Mouse (Mus musculus) small intestine, adult 2 months (tissue): ENCODE measurements around the gene Zfp78. TPM values are rescaled to one million over a fixed set of nuclear protein-coding genes. Genes with fewer than 3 reads are reported as not detected.

Experiments used
- H3K27ac ChIP-seq: fragments of 200-500 bp; 2 replicates; pipeline ENCODE4 v1.5.1; 2012; ENCODE audit warnings: low read depth, low read length, control low read depth, inconsistent platforms; ENCODE audit not compliant: insufficient read depth
- H3K27me3 ChIP-seq: fragments of 200-500 bp; 2 replicates; pipeline ENCODE4 v1.6.1; 2012; ENCODE audit warnings: mild to moderate bottlenecking, moderate library complexity, low read length, inconsistent platforms; ENCODE audit not compliant: control insufficient read depth, insufficient read depth
- H3K36me3 ChIP-seq: fragments of 200-500 bp; 2 replicates; pipeline ENCODE4 v1.6.1; 2012; ENCODE audit warnings: mild to moderate bottlenecking, low read length, control low read depth, inconsistent platforms; ENCODE audit not compliant: control insufficient read depth, insufficient read depth
- H3K4me1 ChIP-seq: fragments of 200-500 bp; 2 replicates; pipeline ENCODE4 v1.6.1; 2012; ENCODE audit warnings: low read length, inconsistent platforms, mixed read lengths; ENCODE audit not compliant: control insufficient read depth, insufficient read depth, insufficient read length
- H3K4me3 ChIP-seq: fragments of 200-500 bp; 2 replicates; pipeline ENCODE4 v1.5.1; 2012; ENCODE audit warnings: low read depth, mild to moderate bottlenecking, control low read depth, inconsistent platforms, low read length, moderate library complexity
- CTCF ChIP-seq: fragments of 200-500 bp; IDR thresholded peaks from 2 replicates; pipeline ENCODE4 v1.5.1; 2012; ENCODE audit warnings: low read depth, mild to moderate bottlenecking, control low read depth, inconsistent platforms, low read length, moderate library complexity, mixed read lengths; ENCODE audit not compliant: insufficient replicate concordance, insufficient read length; ENCODE audit errors: extremely low read depth
- POLR2A ChIP-seq: fragments of 200-500 bp; IDR thresholded peaks from 2 replicates; pipeline ENCODE4 v1.6.1; 2012; ENCODE audit warnings: low read depth, mild to moderate bottlenecking, control low read depth, inconsistent platforms, low read length, moderate library complexity
- WGBS: fragments of 180-500 bp; shearing (Covaris S2); methylation state at CpG from one replicate; pipeline ENCODE4 v1.1.7; 2018; 5-methylcytosine and 5-hydroxymethylcytosine counted together
- polyA plus RNA-seq: library from polyadenylated mRNA; depleted of rRNA; stranded (reverse); fragments of >200 nt; gene quantifications from 2 replicates; pipeline ENCODE4 v1.2.3, GENCODE M21; 2012; rRNA removed

The Zfp78 gene
- polyA plus RNA-seq, 1 experiment, result 0.03 TPM

GRCm38 (mm10) chr7:6429381-6429780, 66.3 kb downstream of the Zfp78 start:
- 86% methylated on average over 3 of the region's 3 CpGs for WGBS
- H3K36me3 ChIP-seq, result no peaks in the 10 kb centered on the region

GRCm38 (mm10) chr7:6430342-6430741, 67.3 kb downstream of the Zfp78 start:
- peak; percentile 59; the same call in 1 of the 2 replicates for TF ChIP-seq CTCF
- no peak for TF ChIP-seq POLR2A

More at GRCm38 (mm10) chr7:6429381-6429780, 66.3 kb downstream of the Zfp78 start:
- H3K4me3 ChIP-seq, result no peak overlapping the region
- no peaks in the 10 kb centered on the region for H3K4me1 ChIP-seq
- no peaks in the 10 kb centered on the region for H3K27me3 ChIP-seq
- TF ChIP-seq CTCF (no peak), POLR2A (no peak)
- no peak overlapping the region for H3K27ac ChIP-seq

More at GRCm38 (mm10) chr7:6430342-6430741, 67.3 kb downstream of the Zfp78 start:
- WGBS, result 25% methylated on average over 2 of the region's 2 CpGs
- H3K4me3 ChIP-seq, result no peak overlapping the region
- H3K36me3 ChIP-seq, result no peaks in the 10 kb centered on the region
- no peaks in the 10 kb centered on the region for H3K27me3 ChIP-seq
- H3K27ac ChIP-seq, result no peak overlapping the region
- no peaks in the 10 kb centered on the region for H3K4me1 ChIP-seq

Other genes starting within 250 kb of the Zfp78 start
- gene Zfp787, start 207.3 kb upstream of the Zfp78 start, polyA plus RNA-seq, result 32.3 and 62.7 TPM in 2 replicates
- 12.7 and 33.9 TPM in 2 replicates for gene Zfp444, start 191.1 kb upstream of the Zfp78 start, polyA plus RNA-seq
- not detected in 2 replicates for gene Galp, start 166.2 kb upstream of the Zfp78 start, polyA plus RNA-seq
- not detected in 2 replicates for gene Zscan5b, start 141.0 kb upstream of the Zfp78 start, polyA plus RNA-seq
- not detected in 2 replicates for gene Epp13, start 110.6 kb upstream of the Zfp78 start, polyA plus RNA-seq
- gene Zfp667, start 76.7 kb upstream of the Zfp78 start, polyA plus RNA-seq, result 0.10 TPM in 2 replicates
- 0.25 and 0.48 TPM in 2 replicates for gene Zfp583, start 32.0 kb upstream of the Zfp78 start, polyA plus RNA-seq
- gene Gm3854, start 19.5 kb upstream of the Zfp78 start, polyA plus RNA-seq, result not detected in 2 replicates
- 0.22 and 0.60 TPM in 2 replicates for gene Zfp28, start 20.0 kb downstream of the Zfp78 start, polyA plus RNA-seq
- not detected in 2 replicates for gene Smim17, start 35.4 kb downstream of the Zfp78 start, polyA plus RNA-seq
- gene Gm20715, start 47.0 kb downstream of the Zfp78 start, polyA plus RNA-seq, result not detected in 2 replicates
- not detected in 2 replicates for gene Olfr1344, start 75.4 kb downstream of the Zfp78 start, polyA plus RNA-seq
- not detected in 2 replicates for gene Olfr1336, start 92.9 kb downstream of the Zfp78 start, polyA plus RNA-seq
- not detected in 2 replicates for gene Olfr1346, start 103.8 kb downstream of the Zfp78 start, polyA plus RNA-seq
- not detected in 2 replicates for gene Olfr5, start 123.7 kb downstream of the Zfp78 start, polyA plus RNA-seq
- gene Olfr1347, start 136.5 kb downstream of the Zfp78 start, polyA plus RNA-seq, result not detected in 2 replicates
- gene Olfr1348, start 145.5 kb downstream of the Zfp78 start, polyA plus RNA-seq, result not detected in 2 replicates
- not detected in 2 replicates for gene Olfr1349, start 159.7 kb downstream of the Zfp78 start, polyA plus RNA-seq
- gene Olfr1350, start 201.6 kb downstream of the Zfp78 start, polyA plus RNA-seq, result not detected in 2 replicates